Mouse (Mus musculus) liver, embryonic 12.5 days (tissue): Measurements from ENCODE around the gene Mvk. TPM values are rescaled to one million over a fixed set of nuclear protein-coding genes. Genes with fewer than 3 reads are reported as not detected.

Source experiments
- microRNA-seq: library from miRNA; unstranded; fragments of <30 nt; microRNA quantifications from one replicate; pipeline ENCODE4, GENCODE M21; 2017
- polyA plus RNA-seq: library from polyadenylated mRNA; unstranded; fragments of >200 nt; fragmentation: Nextera tagmentation; extraction: Ambion mirVana; gene quantifications from 2 replicates; pipeline ENCODE4 v1.2.1, GENCODE M21; 2016

The Mvk gene
- polyA plus RNA-seq, 1 experiment from 2014 or later: 34.6 TPM

Small RNAs within 50 kb of the gene (microRNA-seq; reads per million reads assigned to microRNA genes)
- not detected for gene Mir7027

Other genes starting within 250 kb of the Mvk start
- not detected in 2 replicates for gene Foxn4, start 170.5 kb upstream of the Mvk start, polyA plus RNA-seq
- gene Myo1h, start 155.1 kb upstream of the Mvk start, polyA plus RNA-seq: 0.38 and 0.56 TPM in 2 replicates
- 35.5 and 36.2 TPM in 2 replicates for gene Kctd10, start 63.8 kb upstream of the Mvk start, polyA plus RNA-seq
- gene Ube3b, start 63.7 kb upstream of the Mvk start, polyA plus RNA-seq: 25.0 and 26.5 TPM in 2 replicates
- gene Mmab, start 209 bp upstream of the Mvk start, polyA plus RNA-seq: 17.7 and 17.9 TPM in 2 replicates
- gene Fam222a, start 123.7 kb downstream of the Mvk start, polyA plus RNA-seq: 1.3 and 1.4 TPM in 2 replicates
- gene Trpv4, start 214.2 kb downstream of the Mvk start, polyA plus RNA-seq: 0.19 and 0.29 TPM in 2 replicates
- 41.9 and 44.0 TPM in 2 replicates for gene Gltp, start 246.7 kb downstream of the Mvk start, polyA plus RNA-seq